Mouse (Mus musculus) forebrain, embryonic 11.5 days (tissue): ENCODE results near the gene Rnf157. TPM values are rescaled to one million over a fixed set of nuclear protein-coding genes. Genes with fewer than 3 reads are reported as not detected.

Experiments used
- ATAC-seq: fragments of 200-750 bp; cut with Nextera tagmentation; replicated peaks from 2 replicates; pipeline ENCODE4 v1.8.0; 2017; ENCODE audit warnings: moderate TSS enrichment; ENCODE audit not compliant: low FRiP score
- DNase-seq: peaks from one replicate; pipeline ENCODE4 v3.0.0-alpha.2; 2017; ENCODE audit warnings: low spot score
- H3K27ac ChIP-seq: fragments of 300-500 bp; sonication (generic); 2 replicates; pipeline ENCODE4 v1.5.1; 2014; ENCODE audit warnings: low read depth, low read length
- H3K27me3 ChIP-seq: fragments of 300-500 bp; sonication (generic); 2 replicates; pipeline ENCODE4 v1.6.1; 2014; ENCODE audit warnings: mild to moderate bottlenecking, low read length, mixed read lengths; ENCODE audit not compliant: control insufficient read depth, insufficient read depth
- H3K36me3 ChIP-seq: fragments of 300-500 bp; sonication (generic); 2 replicates; pipeline ENCODE4 v1.6.1; 2014; ENCODE audit warnings: mild to moderate bottlenecking, low read length, moderate library complexity, mixed read lengths; ENCODE audit not compliant: control insufficient read depth, insufficient read depth
- H3K4me1 ChIP-seq: fragments of 300-500 bp; sonication (generic); replicated peaks from 2 replicates; pipeline ENCODE4 v1.6.1; 2014; ENCODE audit warnings: low read length, mixed read lengths; ENCODE audit not compliant: control insufficient read depth, insufficient read depth
- H3K4me2 ChIP-seq: fragments of 300-500 bp; sonication (generic); 2 replicates; pipeline ENCODE4 v1.6.1; 2014; ENCODE audit warnings: low read depth, mild to moderate bottlenecking, low read length, moderate library complexity, mixed read lengths; ENCODE audit not compliant: severe bottlenecking
- H3K4me3 ChIP-seq: fragments of 300-500 bp; sonication (generic); 2 replicates; pipeline ENCODE4 v1.5.1; 2014; ENCODE audit warnings: low read depth, low read length
- H3K9ac ChIP-seq: fragments of 300-500 bp; sonication (generic); 2 replicates; pipeline ENCODE4 v1.6.1; 2014; ENCODE audit warnings: low read length
- H3K9me3 ChIP-seq: fragments of 300-500 bp; sonication (generic); 2 replicates; pipeline ENCODE4 v1.6.1; 2016; ENCODE audit warnings: low read length, mixed read lengths; ENCODE audit not compliant: control insufficient read depth
- WGBS: fragments of 180-500 bp; shearing (Covaris S2); extraction: QIAGEN DNeasy Blood & Tissue Kit; methylation state at CpG from one replicate; pipeline ENCODE4 v1.1.7; 2014; 5-methylcytosine and 5-hydroxymethylcytosine counted together
- polyA plus RNA-seq: library from polyadenylated mRNA; unstranded; fragments of >200 nt; fragmentation: Nextera tagmentation; extraction: Ambion mirVana; gene quantifications from 2 replicates; pipeline ENCODE4 v1.2.1, GENCODE M21; 2014

Gene Rnf157
- polyA plus RNA-seq, 1 experiment from 2014 or later = 25.0 TPM

DNA sequence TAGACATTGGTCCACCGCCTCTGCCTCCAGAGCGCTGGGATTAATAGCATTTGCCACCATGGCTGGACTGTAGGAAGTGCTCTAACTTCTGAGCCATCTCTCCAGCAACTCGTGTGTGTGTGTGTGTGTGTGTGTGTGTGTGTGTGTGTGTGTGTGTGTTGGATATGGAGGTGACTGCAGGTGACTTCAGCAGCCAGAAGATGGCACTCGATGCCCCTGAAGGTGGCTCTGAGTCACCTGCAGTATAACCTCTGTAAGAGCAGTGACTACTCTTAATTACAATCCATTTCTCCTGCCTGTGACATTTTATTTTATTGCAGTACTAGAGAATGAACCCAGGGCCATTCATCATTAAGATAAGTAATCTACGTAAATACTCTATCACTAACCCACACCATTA, 61.5 kb downstream of the Rnf157 start:
- no peak overlapping the region for H3K27ac ChIP-seq
- H3K4me1 ChIP-seq = no peaks in the 10 kb centered on the region
- H3K4me2 ChIP-seq = no peak overlapping the region
- 90% methylated on average over 5 of the region's 5 CpGs for WGBS
- no peak overlapping the region for H3K4me3 ChIP-seq
- H3K9me3 ChIP-seq = no peaks in the 10 kb centered on the region
- H3K27me3 ChIP-seq = no peaks in the 10 kb centered on the region
- no peaks in the 10 kb centered on the region; the same call in 1 of the 2 replicates for H3K36me3 ChIP-seq
- ATAC-seq (no peak), DNase-seq (no peak)
- H3K9ac ChIP-seq = no peak overlapping the region

DNA sequence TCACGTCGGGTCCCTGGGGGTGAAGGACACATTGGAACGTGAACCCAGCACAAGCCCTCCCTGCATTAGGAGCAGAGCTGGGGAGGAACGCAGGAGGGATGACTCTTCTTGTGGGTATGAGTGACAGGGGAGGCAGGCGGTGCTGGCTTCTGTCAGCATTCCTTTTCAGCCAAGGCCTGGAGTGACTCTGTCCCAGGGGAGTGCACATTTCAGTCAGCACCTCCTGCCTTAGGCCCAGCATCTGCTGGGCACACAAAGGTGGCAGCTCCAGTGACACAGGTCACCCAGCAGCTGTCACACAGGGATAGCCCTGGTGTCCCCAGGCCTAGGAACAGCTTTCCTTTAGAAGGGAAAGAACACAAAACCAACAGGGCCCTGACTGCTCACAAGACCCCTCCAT, 64.9 kb downstream of the Rnf157 start:
- H3K27me3 ChIP-seq = no peaks in the 10 kb centered on the region
- no peak for ATAC-seq
- 84% methylated on average over 5 of the region's 5 CpGs for WGBS
- H3K27ac ChIP-seq = no peak overlapping the region
- no peak overlapping the region for H3K4me2 ChIP-seq
- no peaks in the 10 kb centered on the region for H3K4me1 ChIP-seq
- H3K9ac ChIP-seq = no peak overlapping the region
- no peaks in the 10 kb centered on the region for H3K36me3 ChIP-seq
- H3K9me3 ChIP-seq = no peaks in the 10 kb centered on the region
- H3K4me3 ChIP-seq = no peak overlapping the region
- no peak for DNase-seq

DNA sequence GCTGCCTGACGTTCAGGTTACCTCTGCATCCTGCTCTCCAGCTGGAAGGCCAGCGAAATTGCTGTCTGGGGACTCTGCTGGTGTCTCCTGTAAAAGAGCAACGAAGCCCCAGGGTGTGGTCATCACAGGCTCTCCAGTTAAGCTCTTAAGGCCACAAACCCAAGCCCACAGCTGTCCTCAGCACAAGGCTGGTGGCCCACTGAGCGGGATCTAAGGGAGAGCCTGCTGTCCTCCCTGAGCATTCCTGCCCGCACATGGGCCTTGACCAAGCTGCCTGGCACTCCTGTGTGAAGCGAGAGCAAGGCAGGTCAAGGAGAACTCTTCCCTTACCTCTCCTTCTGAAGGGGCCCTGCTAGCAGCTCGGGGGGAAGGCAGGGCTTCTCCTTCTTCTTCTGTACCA, 65.8 kb downstream of the Rnf157 start:
- Histone ChIP-seq H3K36me3 (no peaks in the 10 kb centered on the region), H3K4me1 (no peaks in the 10 kb centered on the region), H3K27me3 (no peaks in the 10 kb centered on the region), H3K4me2 (no peak overlapping the region), H3K9me3 (no peaks in the 10 kb centered on the region), H3K4me3 (no peak overlapping the region), H3K27ac (no peak overlapping the region), H3K9ac (no peak overlapping the region)
- ATAC-seq (no peak), DNase-seq (no peak)
- WGBS = 80% methylated on average over 7 of the region's 7 CpGs

- Histone ChIP-seq H3K4me3 (no peak overlapping the region), H3K27ac (no peak overlapping the region), H3K9ac (no peak overlapping the region), H3K27me3 (no peaks in the 10 kb centered on the region), H3K4me2 (no peak overlapping the region), H3K36me3 (no peaks in the 10 kb centered on the region), H3K9me3 (no peaks in the 10 kb centered on the region), H3K4me1 (0 out of 2 replicates have a peak, but pooled peaks cover under 1% of the 10 kb centered on the region)
- ATAC-seq (no peak), DNase-seq (no peak)
- WGBS = 75% methylated on average over 25 of the region's 25 CpGs
Observed at GRCm38 (mm10) chr11:116342069-116342791, 70.6 kb downstream of the Rnf157 start.

GRCm38 (mm10) chr11:116337531-116337930, 75.3 kb downstream of the Rnf157 start:
- Histone ChIP-seq H3K4me1 (peaks cover 29% of the 10 kb centered on the region), H3K27ac (no peak overlapping the region), H3K36me3 (no peaks in the 10 kb centered on the region), H3K9ac (peak overlapping the region; percentile 23; the same call in 1 of the 2 replicates), H3K27me3 (peaks cover 14% of the 10 kb centered on the region), H3K9me3 (no peaks in the 10 kb centered on the region), H3K4me3 (no peak overlapping the region), H3K4me2 (no peak overlapping the region)
- 91% methylated on average over 6 of the region's 6 CpGs for WGBS
- no peak for DNase-seq
- no peak for ATAC-seq

- Histone ChIP-seq H3K27ac (no peak overlapping the region), H3K4me1 (peaks cover 34% of the 10 kb centered on the region), H3K4me3 (no peak overlapping the region), H3K4me2 (no peak overlapping the region), H3K9me3 (no peaks in the 10 kb centered on the region), H3K9ac (peak overlapping the region; percentile 24; the same call in 1 of the 2 replicates), H3K27me3 (peaks cover 14% of the 10 kb centered on the region), H3K36me3 (no peaks in the 10 kb centered on the region)
- 66% methylated on average over 12 of the region's 12 CpGs for WGBS
- no peak for DNase-seq
- no peak for ATAC-seq
Observed at GRCm38 (mm10) chr11:116337000-116337399, 75.8 kb downstream of the Rnf157 start.

DNA sequence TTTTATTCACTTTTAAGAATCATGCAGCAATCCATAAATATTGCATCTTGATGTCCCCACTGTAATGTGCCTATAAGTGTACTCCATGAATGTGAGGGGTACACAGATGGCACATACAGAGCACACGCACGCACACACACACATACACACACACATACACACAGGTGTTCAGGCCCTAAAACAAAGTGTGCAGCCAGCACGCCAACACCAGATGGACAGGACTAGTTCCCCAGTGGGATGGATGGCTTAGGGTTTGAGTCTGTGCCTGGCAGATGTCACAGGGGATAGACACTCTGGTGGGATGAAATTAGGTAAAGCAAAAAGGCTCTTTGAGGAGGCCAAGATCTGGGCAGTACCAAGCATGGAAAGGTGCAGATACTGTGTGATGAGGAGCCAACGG, 76.4 kb downstream of the Rnf157 start:
- H3K4me1 ChIP-seq = peaks cover 39% of the 10 kb centered on the region
- no peak overlapping the region; the same call in 1 of the 2 replicates for H3K4me3 ChIP-seq
- peak overlapping the region; percentile 98 for H3K4me2 ChIP-seq
- H3K27me3 ChIP-seq = peaks cover 14% of the 10 kb centered on the region
- H3K36me3 ChIP-seq = no peaks in the 10 kb centered on the region
- H3K9ac ChIP-seq = peak overlapping the region; percentile 71
- WGBS = 85% methylated on average over 4 of the region's 4 CpGs
- H3K9me3 ChIP-seq = no peaks in the 10 kb centered on the region
- DNase-seq = no peak
- H3K27ac ChIP-seq = no peak overlapping the region
- ATAC-seq = no peak

DNA sequence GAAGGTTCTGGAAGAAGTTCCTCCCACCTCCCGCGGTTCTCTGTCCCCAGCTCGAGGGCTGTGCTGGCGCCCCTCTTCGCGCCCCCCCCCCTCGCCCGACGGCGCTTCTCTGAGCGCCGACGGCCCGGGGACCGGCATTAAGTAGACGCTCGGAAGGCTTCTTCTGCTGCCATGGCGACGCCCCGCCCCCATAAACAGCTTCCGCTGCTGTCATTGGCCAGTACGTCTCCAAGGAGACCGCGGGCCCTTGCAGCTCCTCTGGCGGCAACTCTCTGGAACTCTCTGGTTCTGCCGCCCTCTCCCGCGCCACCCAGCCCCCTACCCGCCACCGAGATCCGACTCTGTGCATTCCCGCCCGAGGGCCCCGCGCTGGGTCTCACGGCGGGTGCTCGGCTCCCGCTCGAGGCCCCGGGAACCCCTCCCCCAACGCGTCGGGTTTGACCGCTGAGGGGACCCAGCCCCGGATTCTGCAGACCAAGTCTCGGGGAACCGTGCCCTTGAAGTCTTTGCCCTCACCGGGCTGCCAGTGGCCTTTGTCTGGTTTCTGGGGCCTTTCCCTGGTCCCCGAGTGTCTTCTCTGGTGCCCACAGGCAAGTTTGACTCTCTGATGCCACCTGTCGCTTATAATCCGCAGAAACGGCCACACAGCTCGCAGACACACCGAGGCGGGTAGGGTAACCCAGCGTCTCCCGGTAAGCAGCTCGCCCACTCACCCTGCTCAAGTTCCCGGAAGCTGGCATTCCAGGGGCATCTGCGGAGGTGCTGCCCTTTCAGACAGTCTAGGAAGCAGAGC, 77.4 kb downstream of the Rnf157 start, which contains the start of gene Foxj1:
TSS of gene Foxj1 (minus strand) at position 156 of the 793 bp plus-strand sequence.
- WGBS = under 1% methylated on average over 57 of the region's 61 CpGs
- peak; percentile 90 for ATAC-seq

More for the DNA sequence above, 77.4 kb downstream of the Rnf157 start, which contains the start of gene Foxj1:
- Histone ChIP-seq H3K4me3 (peak within 1 kb of the TSS; percentile 44), H3K9ac (peak within 1 kb of the TSS; percentile 71), H3K4me1 (peaks cover 42% of the 10 kb centered on the region), H3K27me3 (peaks cover 14% of the 10 kb centered on the region), H3K36me3 (no peaks in the 10 kb centered on the region), H3K27ac (no peak within 1 kb of the TSS; the same call in 1 of the 2 replicates), H3K4me2 (peak within 1 kb of the TSS; percentile 98), H3K9me3 (no peaks in the 10 kb centered on the region)
- DNase-seq = peak; percentile 98
